Mouse (Mus musculus) Muller cell, postnatal 12 days (primary cell): ENCODE data around the gene Zfp74.
A peak's percentile ranks its signal among the peaks of the same experiment; 100 is the strongest.

Source experiments
- DNase-seq: peaks from one replicate; pipeline ENCODE4 v3.0.0-alpha.2; 2015; ENCODE audit errors: inconsistent ontology term

The Zfp74 gene

DNA sequence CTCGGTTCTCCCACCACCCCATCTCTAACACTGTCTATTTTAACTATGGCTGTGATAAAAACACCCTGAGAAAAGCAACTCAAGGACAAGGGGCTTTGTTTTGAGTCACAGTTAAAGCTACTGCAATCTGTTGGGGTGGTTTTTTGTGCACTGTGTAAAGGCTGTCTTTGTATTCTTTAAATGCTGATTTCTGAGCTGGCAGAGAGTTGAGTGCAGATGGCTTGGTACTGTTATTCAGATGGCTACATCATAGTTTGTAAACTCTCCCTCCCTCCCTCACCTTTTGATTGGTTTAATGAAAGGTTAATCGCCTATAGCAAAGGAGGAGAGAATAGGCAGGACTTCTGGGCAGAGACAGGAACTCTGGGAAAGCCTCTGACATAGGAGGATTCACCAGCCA is 9.7 kb downstream of the Zfp74 start:
- DNase-seq: no peak

DNA sequence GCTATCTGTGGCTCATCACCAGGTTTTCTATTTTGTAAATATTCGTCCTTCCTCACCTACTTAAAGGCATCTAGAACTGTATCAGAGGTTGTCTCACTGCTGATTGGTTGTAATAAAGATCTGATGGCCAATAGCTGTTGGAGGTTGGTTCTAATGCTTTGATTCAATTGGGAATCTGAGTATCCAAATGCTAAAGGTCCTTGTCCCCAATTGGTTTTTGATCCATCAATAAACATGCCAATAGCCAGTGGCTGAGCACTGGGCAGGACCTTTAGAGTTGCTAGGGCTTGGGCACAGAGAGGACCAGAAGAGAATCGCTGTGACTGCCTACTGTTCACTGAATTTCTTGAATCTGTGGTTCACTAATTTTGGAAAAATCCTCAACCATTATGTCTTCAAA is 10.2 kb downstream of the Zfp74 start:
- no peak for DNase-seq

DNA sequence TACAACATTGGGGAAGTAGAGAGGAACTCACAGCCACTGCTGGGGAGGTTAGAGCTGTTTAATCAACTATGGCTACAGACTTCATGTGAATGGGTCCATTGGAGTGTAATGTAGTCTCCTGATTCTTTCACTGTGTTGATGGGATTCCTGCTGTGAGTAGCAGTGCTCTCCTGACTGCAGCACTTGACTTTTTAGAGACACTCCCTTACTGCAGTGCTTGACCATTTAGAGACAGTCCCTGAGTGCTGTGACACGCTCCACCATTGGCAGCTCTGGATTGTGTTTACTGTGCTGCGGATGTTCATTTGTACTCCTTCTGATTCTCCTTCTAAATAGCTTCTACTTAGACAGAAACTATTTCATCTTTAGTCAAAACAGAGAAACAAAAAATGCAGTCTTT is 11.1 kb downstream of the Zfp74 start:
- DNase-seq: peak; percentile 21

DNA sequence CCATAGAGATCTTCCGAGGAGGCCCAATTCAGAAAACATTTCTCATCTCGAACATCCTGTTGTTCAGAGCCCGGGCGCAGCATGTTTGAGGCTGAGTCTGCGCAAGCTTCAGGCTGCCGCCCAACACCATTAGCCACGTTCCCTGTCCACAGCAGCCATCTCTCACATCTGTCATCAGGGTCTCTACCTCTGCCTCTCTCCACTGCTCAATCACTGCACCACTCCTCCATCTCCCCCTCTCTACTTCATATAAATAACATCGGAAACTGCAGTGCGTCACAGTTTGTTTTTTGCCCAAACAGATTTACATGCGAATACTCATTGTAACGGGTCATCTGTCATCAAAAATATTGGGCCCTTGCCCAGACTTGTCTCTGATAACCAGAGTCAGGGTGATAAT is 12.9 kb downstream of the Zfp74 start:
- no peak for DNase-seq

DNA sequence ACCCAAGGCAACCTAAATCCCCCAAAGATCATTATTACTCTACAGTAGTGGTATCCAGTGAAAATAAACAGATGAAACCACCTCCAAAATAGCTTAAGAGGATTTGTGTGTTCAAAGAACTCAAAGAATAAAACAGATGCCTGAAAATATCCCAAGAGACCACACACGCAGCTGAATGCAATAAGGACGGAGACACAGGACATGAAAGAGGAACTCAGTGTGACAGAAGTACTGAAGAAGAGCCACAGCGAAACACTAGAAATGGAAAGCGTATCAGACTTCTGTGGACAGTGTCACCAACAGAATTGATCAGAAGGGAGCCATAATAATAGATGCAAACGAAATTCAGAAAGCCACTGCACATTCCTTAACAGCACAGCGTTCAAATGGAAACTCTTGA is 15.0 kb downstream of the Zfp74 start:
- no peak for DNase-seq

DNA sequence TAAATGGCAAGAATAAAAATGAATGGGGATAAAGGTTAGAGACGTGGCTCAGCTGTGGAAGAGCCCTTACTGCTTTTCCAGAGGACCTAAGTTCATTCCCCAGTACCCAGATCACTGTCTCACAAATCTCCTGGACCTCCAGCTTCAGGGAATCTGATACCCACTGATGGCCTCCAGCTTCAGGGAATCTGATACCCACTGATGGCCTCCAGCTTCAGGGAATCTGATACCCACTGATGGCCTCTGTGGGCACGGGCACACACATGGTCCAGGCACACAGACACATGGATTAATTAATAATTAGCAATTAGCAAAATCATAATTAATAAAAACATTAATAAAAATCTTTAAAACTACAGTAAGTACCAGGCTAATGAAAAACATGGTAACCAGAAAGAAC is 31.1 kb downstream of the Zfp74 start:
- DNase-seq: no peak

DNA sequence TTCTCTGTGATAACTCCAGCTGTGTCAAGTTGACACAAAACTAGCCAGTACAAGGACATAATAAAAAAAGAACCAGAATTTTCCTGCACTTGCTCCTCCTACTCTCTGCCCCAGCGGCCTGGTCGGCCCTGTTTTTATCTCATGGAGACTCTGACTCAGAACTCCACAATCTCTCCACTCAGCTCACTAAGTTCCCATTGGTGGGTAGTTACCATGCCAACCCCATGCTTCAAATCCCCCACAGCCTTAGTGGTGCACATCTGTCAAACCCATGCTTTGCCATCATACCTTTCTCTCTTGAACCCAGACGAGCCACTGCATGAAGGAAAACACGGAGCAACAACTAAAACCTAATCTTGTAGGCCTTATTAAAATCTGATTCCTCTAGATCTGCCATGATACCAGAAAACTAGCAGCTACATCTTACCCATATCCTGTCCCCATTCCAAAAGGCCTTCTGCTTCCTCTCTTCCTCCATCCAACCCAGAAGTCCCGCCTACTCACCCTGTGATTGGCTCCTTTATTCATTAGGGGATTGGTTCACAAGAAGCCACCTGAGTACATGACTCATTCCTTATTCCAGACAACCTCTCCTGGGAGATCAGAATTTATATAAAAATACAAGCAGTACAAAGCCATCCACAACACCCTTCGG is 32.3 kb downstream of the Zfp74 start:
- DNase-seq: no peak

DNA sequence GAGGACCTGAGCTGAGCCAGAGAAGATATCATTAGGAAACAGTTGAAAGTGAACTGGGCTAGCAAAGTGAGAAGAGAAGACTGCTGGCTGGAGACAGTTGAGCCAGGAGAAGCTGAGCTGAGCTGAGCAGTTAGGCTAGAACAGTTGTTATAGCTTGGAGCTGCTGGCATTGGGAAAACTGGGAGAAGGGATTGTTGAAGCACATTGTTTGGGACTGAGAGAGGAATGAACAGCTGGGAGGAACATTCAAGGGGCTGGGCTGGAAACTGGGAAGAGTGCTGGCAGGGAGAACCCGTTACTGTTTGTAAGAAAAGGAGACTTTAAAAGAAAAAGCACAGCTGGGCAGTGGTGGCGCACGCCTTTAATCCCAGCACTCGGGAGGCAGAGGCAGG is 35.8 kb downstream of the Zfp74 start:
- DNase-seq: no peak

DNA sequence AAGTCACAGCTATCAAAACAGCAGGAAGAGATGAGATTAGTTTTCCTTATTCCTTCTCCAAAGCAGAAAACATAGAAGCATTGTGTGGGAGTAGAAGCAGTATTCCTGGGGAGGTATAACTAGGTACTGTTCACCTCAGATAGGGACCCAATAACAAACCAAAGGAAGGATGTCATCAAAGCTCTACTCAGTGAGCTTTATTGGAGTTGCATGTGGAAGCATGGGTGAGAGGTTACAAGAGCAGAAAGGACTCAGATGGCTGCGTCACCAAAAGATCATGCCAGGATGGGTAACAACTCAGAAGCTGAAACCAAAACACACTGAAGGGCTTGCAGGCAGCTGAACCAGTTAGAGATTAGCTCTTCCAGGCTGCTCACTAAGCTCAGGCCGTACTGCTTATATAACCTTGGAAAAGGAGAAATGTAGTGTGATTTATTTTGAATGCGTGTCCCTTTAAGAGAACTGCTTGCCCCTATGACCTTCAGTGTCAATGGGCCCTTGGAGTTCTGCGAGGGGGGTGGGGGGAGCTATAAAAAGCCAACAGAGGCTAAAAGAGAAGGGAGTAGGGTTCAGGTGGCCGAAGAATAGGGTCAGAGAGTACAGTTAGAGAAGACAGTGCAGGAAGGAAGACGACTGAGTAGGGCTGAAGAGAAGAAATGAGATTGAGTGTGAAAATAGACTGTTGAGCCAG is 36.4 kb downstream of the Zfp74 start:
- no peak for DNase-seq

DNA sequence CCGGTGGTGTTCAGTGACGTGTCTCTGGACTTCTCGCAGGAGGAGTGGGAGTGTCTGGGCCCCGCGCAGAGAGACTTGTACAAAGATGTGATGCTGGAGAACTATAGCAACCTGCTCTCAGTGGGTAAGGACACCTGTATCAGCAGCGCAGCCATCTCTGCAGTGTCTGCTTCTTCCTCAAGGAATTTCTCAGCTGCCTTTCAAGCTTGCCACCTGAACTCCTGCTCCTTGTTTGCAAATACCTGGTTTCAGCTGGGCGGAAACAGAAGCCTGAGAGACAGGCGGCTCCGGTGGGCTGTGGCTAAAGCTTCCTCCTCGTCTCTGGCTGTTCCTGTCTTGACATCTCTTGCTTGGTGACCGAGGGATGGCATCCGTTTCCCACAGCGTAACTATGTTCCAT is 41.7 kb downstream of the Zfp74 start:
- DNase-seq: no peak

DNA sequence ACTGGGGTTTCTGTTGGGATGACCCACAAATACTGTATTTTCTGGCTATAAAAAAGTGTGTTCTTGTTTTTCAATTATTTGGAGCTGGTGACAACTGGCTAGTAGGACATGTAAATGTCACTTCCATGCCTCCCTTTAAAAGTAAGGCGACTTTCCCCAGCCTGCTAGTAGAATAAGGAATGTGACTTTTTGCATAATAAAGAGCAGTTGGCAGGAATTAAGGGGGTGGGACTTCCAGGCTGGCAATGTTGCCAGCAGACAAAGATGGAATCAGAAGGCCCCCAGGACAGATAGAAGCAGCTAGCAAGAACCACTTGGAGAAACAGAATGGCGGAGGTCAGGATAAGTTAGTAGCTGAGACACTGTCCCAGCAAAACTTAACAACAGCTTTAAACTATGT is 43.6 kb downstream of the Zfp74 start:
- no peak for DNase-seq

DNA sequence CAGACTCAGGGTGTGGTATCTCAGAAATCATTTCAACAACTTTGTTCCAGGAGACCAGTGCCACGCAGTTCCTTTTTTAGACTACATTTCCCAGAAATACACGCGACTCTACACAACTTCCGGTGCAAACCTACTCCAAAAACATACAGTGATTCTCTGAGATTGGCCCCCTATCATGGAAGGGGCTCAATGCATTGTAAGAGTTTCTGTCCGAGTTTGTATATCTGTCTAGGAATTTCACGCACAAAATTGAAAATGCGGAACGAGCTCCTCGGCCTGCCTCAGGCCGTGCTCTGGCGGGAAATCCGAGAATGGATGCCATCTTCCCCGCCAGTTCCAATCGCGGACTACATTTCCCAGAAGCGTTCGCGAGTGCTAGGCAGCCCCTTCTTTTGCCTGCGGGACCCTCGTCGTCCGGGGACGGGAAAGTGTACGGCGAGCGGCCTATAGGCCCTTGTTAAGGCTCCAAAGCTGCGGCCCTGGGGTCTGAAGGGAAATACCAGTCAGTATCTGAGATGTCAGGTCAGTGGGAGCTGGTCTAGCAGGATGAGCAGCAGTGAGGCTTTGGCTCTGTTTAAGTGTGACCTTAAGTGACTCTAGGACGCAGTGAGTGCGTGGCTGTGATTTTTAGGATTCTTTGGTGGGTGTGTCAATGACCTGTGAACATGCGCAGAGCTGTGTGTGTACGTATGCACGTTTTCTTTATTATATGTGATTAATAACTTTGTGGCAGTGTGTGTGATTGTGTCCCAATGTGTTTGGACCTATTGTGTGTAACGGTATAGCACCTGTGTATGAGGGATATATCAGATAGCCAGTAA is 45.5 kb downstream of the Zfp74 start, which contains the start of gene Zfp383:
TSS of gene Zfp383 (plus strand) at position 94 of the 821 bp plus-strand sequence.
- peak; percentile 87 for DNase-seq

DNA sequence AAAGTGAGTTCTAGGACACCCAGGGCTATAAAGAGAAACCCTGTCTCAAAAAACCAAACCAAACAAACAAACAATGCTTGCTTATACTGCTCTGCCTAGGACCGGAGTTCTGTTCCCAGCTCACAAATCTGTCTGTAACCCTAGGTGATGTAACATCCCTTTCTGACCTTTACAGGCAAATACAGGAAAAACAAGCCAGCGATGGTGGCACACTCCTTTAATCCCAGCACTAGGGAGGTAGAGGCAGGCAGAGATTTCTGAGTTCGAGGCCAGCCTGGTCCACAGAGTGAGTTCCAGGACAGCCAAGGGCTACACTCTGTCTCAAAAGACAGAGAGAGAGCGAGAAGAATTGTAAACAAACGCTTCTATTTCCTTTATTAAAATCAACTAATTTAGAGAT is 46.7 kb downstream of the Zfp74 start:
- no peak for DNase-seq

DNA sequence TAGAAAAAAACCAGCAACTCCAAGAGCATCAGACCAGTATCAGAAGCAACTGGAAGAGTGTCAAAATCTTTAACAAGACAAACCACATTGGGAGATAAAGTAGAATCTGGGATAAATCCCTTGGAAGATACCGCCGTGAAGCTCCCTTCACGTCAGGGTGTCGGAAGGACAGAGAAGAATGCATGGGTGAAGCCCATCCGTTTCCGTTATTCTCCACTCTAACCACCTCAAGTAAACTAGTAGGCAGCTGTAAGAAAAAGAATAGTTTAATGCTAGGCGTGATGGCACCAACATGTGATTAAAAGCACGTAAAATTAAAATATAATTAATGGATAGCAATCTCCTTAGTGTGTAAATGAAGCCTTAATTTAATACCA is 47.2 kb downstream of the Zfp74 start:
- no peak for DNase-seq

DNA sequence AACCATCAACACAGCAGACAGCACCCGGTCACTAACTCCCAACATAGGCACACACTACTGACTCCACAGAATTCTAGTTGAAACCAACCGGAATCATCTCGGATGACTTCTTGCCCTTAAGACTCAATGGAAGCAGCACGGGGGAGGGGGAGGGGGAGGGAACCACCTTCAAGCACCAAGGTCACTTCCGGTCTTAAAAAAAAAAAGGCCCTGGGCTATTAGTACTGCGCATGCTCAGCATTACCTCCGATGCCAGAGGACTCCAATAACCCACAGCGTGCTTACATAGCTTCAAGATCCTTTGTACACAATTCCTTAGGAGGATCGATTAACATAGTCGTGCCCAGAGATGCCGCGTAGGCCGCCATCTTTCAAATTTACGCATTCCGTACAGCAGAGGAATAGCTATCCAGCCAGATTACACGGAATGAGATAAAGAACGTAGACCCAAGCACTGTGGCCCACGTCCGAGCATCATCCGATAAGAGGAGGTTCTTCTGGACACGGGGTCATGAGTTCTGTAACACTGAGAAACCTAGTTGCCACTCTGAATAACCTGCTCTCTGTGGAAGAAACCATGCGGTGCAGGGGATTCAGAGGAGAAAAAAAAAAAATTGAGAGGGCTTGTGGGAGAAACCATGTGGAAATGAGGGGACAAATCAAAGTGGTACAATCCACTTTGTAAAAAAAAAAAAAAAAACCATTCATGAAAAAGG is 47.8 kb downstream of the Zfp74 start, which contains the start of gene Zfp27:
TSS of gene Zfp27 (minus strand) at position 607 of the 716 bp plus-strand sequence.
- peak; percentile 96 for DNase-seq

DNA sequence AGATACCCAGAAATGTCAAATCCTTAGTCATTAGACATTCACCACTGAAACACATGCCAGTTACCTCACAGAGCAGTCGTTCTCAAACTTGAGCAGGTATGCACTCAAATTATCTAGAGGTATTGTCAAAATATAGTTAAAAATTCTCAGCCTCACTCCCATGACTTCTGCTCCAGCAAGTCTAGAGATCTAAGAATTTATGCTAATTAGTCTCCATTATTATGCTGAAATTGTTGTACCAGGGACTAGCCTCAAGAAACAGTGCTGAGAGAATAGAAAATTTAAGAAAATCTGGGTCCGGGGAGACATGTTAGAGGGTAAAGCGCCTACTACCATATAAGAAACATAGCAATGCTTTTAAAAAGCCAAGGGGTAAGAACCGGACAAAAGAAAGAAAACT is 49.8 kb downstream of the Zfp74 start:
- DNase-seq: no peak

DNA sequence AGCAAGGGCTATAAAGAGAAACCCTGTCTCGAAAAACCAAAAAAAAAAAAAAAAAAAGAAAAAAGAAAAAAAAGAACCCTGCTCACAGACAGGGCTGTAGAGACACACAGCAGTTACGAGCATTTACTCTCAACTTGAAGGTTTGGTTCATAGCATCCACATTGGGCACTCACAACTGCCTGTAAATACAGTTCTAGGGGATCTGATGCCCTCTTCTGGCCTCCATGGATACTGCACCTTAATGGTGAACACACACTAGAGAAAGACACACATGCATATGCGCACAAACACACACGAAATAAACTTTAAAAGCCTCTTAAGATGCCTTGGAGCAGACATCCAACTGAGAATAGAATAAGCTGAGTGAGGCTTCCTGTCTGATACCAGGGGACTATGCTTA is 55.5 kb downstream of the Zfp74 start:
- DNase-seq: no peak

DNA sequence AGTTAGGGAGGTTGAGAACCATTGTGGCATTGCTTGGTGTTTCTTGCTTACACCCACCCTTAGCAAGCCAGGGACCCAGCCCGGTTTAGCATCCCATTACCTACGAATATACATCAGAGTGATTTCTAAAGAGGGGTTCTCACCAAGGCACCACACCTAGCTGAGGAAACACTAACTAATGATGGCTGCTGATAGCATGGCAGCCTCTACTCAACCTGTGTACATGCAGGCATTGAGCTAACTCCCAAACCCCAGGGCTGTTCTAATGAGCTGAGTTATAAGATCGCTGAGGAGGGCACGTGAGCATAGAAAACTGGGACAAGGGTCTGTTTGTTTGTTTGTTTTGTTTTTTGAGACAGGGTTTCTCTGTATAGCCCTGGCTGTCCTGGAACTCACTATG is 61.1 kb downstream of the Zfp74 start:
- no peak for DNase-seq

DNA sequence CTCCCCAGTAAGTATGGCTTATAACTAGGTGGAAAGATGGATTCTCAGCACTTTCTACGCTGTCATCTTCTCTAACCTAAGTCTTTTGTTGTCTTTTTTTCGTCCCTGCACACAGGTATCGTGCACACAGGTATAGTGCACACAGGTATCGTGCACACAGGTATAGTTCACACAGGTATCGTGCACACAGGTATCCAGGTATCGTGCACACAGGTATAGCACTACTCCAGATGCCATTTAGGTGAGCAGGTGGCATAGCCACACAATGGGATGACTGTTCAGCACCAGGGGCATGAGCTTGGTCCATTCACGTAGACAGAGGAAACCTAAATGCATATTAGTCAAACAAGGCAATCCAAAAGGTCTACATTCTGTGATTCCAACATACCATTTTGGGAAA is 63.4 kb downstream of the Zfp74 start:
- no peak for DNase-seq

DNA sequence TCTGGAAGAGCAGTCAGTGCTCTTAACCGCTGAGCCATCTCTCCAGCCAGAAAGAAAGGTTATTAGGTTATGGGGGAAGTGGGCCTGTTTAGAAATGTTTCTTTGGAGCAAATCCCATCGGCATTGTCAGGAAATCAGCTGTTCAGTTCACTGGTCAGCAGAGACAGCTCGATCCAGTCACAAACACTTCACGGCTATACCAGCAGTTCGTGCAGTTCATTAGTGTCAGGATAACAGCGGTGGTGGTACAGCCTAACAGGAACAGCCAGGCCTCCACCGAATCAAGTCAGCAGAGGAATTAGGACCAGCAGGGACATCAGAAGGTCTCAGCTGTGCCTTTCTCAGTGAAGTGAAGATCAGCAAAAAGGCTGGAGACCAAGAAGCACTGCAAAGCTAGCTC is 73.0 kb downstream of the Zfp74 start:
- DNase-seq: no peak
